ENCODE assay signal across 8 mouse cellular contexts in the genomic region with DNA sequence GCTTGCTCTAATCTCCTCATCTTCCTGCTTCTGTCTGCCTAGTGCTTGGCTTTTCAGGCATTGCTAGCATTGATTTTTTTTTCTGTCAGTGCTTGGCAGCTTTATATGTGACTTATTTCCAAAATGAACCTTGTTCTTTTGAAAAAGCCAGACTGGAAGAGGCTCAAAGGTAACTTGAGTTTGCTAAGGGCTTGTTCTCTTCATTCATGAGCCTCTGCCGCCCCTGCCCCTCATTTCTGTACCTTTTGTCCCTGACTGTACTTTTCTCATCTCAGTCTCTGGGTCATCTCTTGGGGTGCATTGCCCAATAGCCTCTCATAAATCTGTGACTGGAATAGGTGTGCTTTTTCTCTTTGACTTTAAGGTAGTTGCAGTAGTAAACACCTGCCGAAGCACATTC. TPM values are rescaled to one million over a fixed set of nuclear protein-coding genes. Genes with fewer than 3 reads are reported as not detected.
DNase-seq lines count a peak whose midpoint lies in the region; ATAC-seq and TF ChIP-seq lines count a peak whose summit lies in the region.

No protein-coding gene starts in this region.

- TF ChIP-seq EP300 in heart, postnatal 0 days (IDR thresholded peaks at IDR 0.05; ENCODE audit: low read depth), result no peak

- ATAC-seq in heart, postnatal 0 days (ENCODE audit: insufficient read depth, low read depth), result no peak
- ATAC-seq in kidney, postnatal 0 days (replicated peaks; ENCODE audit: low FRiP score, low read depth), result no peak
- no peak for ATAC-seq in neural tube, embryonic 12.5 days (ENCODE audit: low FRiP score, low read depth)
- ATAC-seq in CD4-positive, CD25-positive, alpha-beta regulatory T cell, adult 4 months, result no peak

- TF ChIP-seq CTCF in heart, postnatal 0 days (IDR thresholded peaks at IDR 0.05; ENCODE audit: low read depth), result no peak
- TF ChIP-seq CTCF in embryonic fibroblast, embryonic 13.5 days (IDR thresholded peaks at IDR 0.05; ENCODE audit: borderline replicate concordance, insufficient read depth, low read length), result no peak
- TF ChIP-seq CTCF in kidney, postnatal 0 days (IDR thresholded peaks at IDR 0.05; ENCODE audit: low read depth), result no peak

- 71% methylated on average over 2 of the region's 2 CpGs for WGBS in heart, postnatal 0 days
- 60% methylated on average over 2 of the region's 2 CpGs for WGBS in kidney, postnatal 0 days
- 78% methylated on average over 2 of the region's 2 CpGs for WGBS in neural tube, embryonic 12.5 days

- peaks cover 28% of the 10 kb centered on the region for H3K36me3 ChIP-seq in heart, postnatal 0 days (replicated peaks; ENCODE audit: control insufficient read depth, insufficient read depth, low read length)
- peaks cover 17% of the 10 kb centered on the region; the same call in 1 of the 2 replicates for H3K36me3 ChIP-seq in kidney, postnatal 0 days (ENCODE audit: insufficient read depth, low read length)
- peaks cover 19% of the 10 kb centered on the region; the same call in 1 of the 2 replicates for H3K36me3 ChIP-seq in neural tube, embryonic 12.5 days

- peak overlapping the region; percentile 72 for H3K4me2 ChIP-seq in heart, postnatal 0 days (ENCODE audit: low read depth, low read length)
- H3K4me2 ChIP-seq in kidney, postnatal 0 days (ENCODE audit: low read length), result peak overlapping the region; percentile 60
- H3K4me2 ChIP-seq in neural tube, embryonic 12.5 days (replicated peaks), result peak overlapping the region; percentile 64

- no peaks in the 10 kb centered on the region for H3K27me3 ChIP-seq in heart, postnatal 0 days (ENCODE audit: control insufficient read depth, insufficient read depth, low read length)
- no peaks in the 10 kb centered on the region for H3K27me3 ChIP-seq in kidney, postnatal 0 days (ENCODE audit: insufficient read depth, low read length)
- H3K27me3 ChIP-seq in neural tube, embryonic 12.5 days (replicated peaks), result no peaks in the 10 kb centered on the region

- H3K9me3 ChIP-seq in heart, postnatal 0 days (replicated peaks; ENCODE audit: control insufficient read depth, low read length), result no peaks in the 10 kb centered on the region
- H3K9me3 ChIP-seq in kidney, postnatal 0 days (replicated peaks; ENCODE audit: low read length), result no peaks in the 10 kb centered on the region
- H3K9me3 ChIP-seq in neural tube, embryonic 12.5 days, result no peaks in the 10 kb centered on the region

- peaks cover 7% of the 10 kb centered on the region for H3K4me1 ChIP-seq in heart, postnatal 0 days (ENCODE audit: control insufficient read depth, insufficient read depth)
- H3K4me1 ChIP-seq in embryonic fibroblast, embryonic 13.5 days (ENCODE audit: control insufficient read depth, insufficient read depth, low read length), result no peaks in the 10 kb centered on the region
- H3K4me1 ChIP-seq in kidney, postnatal 0 days (replicated peaks; ENCODE audit: insufficient read depth, low read length), result no peaks in the 10 kb centered on the region
- H3K4me1 ChIP-seq in neural tube, embryonic 12.5 days, result peaks cover 7% of the 10 kb centered on the region

- no peak for DNase-seq in heart, postnatal 0 days (ENCODE audit: low spot score)
- DNase-seq in heart, adult 11 months, result no peak
- DNase-seq in kidney, postnatal 0 days (ENCODE audit: low spot score), result peak; percentile 31
- no peak for DNase-seq in embryo, embryonic 10.5 days (ENCODE audit: low spot score)
- DNase-seq in thymus, postnatal 4 days, result no peak

- no peak overlapping the region; the same call in 1 of the 2 replicates for H3K27ac ChIP-seq in heart, postnatal 0 days (ENCODE audit: low read depth)
- H3K27ac ChIP-seq in embryonic fibroblast, embryonic 13.5 days (ENCODE audit: insufficient read depth, low read length), result no peak overlapping the region
- H3K27ac ChIP-seq in kidney, postnatal 0 days, result peak overlapping the region; percentile 98
- no peak overlapping the region for H3K27ac ChIP-seq in neural tube, embryonic 12.5 days

- peak overlapping the region; percentile 70 for H3K4me3 ChIP-seq in heart, postnatal 0 days (ENCODE audit: low read depth, low read length)
- peak overlapping the region; percentile 67 for H3K4me3 ChIP-seq in embryonic fibroblast, embryonic 13.5 days (ENCODE audit: insufficient read depth, low read length)
- peak overlapping the region; percentile 70 for H3K4me3 ChIP-seq in kidney, postnatal 0 days (replicated peaks; ENCODE audit: low read depth, low read length)
- peak overlapping the region; percentile 63 for H3K4me3 ChIP-seq in neural tube, embryonic 12.5 days

- no peak for TF ChIP-seq POLR2A in embryonic fibroblast, embryonic 13.5 days (IDR thresholded peaks at IDR 0.05; ENCODE audit: low read depth, low read length)

- H3K9ac ChIP-seq in heart, postnatal 0 days (replicated peaks; ENCODE audit: low read depth, low read length), result peak overlapping the region; percentile 75
- H3K9ac ChIP-seq in kidney, postnatal 0 days (ENCODE audit: low read depth, low read length), result peak overlapping the region; percentile 77
- peak overlapping the region; percentile 69 for H3K9ac ChIP-seq in neural tube, embryonic 12.5 days

RNA-seq across cellular contexts. Expression of a gene that starts 1.3 kb away (rescaled TPM):
- total RNA-seq in heart, postnatal 0 days (2014; rRNA removed; ENCODE audit: low replicate concordance), result 11.6 and 18.7 TPM in 2 replicates
- 28.4 and 30.5 TPM in 2 replicates for polyA plus RNA-seq in heart, postnatal 0 days (2015; fragmentation: Nextera tagmentation; extraction: Ambion mirVana)
- polyA plus RNA-seq in embryonic fibroblast, embryonic 13.5 days (2011; ENCODE audit: insufficient read length, low read depth, missing spikeins), result 10.8 and 20.2 TPM in 2 replicates
- 60.4 and 61.8 TPM in 2 replicates for polyA plus RNA-seq in kidney, postnatal 0 days (2015; fragmentation: Nextera tagmentation; extraction: Ambion mirVana)
- 47.2 and 47.5 TPM in 2 replicates for polyA plus RNA-seq in neural tube, embryonic 12.5 days (2016; fragmentation: Nextera tagmentation; extraction: Ambion mirVana)
- polyA plus RNA-seq in CD4-positive, CD25-positive, alpha-beta regulatory T cell, adult 4 months (2017; shearing (Covaris generic)), result 100 to 1,000 TPM in 1 of 2 experiments, 10 to 100 TPM in 1; 74.7 to 101 TPM

RNA-seq across cellular contexts. Expression of a gene that starts 35.0 kb away (rescaled TPM):
- 6.1 and 13.2 TPM in 2 replicates for total RNA-seq in heart, postnatal 0 days (2014; rRNA removed; ENCODE audit: low replicate concordance)
- 3.6 and 3.9 TPM in 2 replicates for polyA plus RNA-seq in heart, postnatal 0 days (2015; fragmentation: Nextera tagmentation; extraction: Ambion mirVana)
- polyA plus RNA-seq in embryonic fibroblast, embryonic 13.5 days (2011; ENCODE audit: insufficient read length, low read depth, missing spikeins), result 23.4 and 34.4 TPM in 2 replicates
- polyA plus RNA-seq in kidney, postnatal 0 days (2015; fragmentation: Nextera tagmentation; extraction: Ambion mirVana), result 22.3 and 23.0 TPM in 2 replicates
- polyA plus RNA-seq in neural tube, embryonic 12.5 days (2016; fragmentation: Nextera tagmentation; extraction: Ambion mirVana), result 6.5 and 8.0 TPM in 2 replicates
- under 1 TPM in 1 of 2 experiments, not detected in 1; 0.15 TPM for polyA plus RNA-seq in CD4-positive, CD25-positive, alpha-beta regulatory T cell, adult 4 months (2017; shearing (Covaris generic))
